Mouse (Mus musculus): ENCODE measurements around the gene Gm10639. TPM values are rescaled to one million over a fixed set of nuclear protein-coding genes. Genes with fewer than 3 reads are reported as not detected.

Gm10639 gene
- polyA plus RNA-seq (2015; fragmentation: Nextera tagmentation; extraction: Ambion mirVana), result not detected in 2 replicates

GRCm38 (mm10) chr9:78289723-78290122 lies at the start of gene Gm10639:
Gene Gm10639 (plus strand): TSS chr9:78289923.

GRCm38 (mm10) chr9:78256914-78257313 lies 32.8 kb upstream of the Gm10639 start, which contains the start of gene Gm3776:
Gene Gm3776 (plus strand): TSS chr9:78257129.

GRCm38 (mm10) chr9:78314696-78315095 lies 25.0 kb downstream of the Gm10639 start, which contains the start of gene Omt2a:
Gene Omt2a (minus strand): TSS chr9:78314796.

GRCm38 (mm10) chr9:78327289-78327688 lies 37.6 kb downstream of the Gm10639 start, which contains the start of gene Omt2b:
Gene Omt2b (plus strand): TSS chr9:78327589.

Other genes starting within 250 kb of the Gm10639 start
- not detected in 2 replicates for gene Gcm1, start 238.0 kb upstream of the Gm10639 start, polyA plus RNA-seq (2015; fragmentation: Nextera tagmentation; extraction: Ambion mirVana)
- gene Fbxo9, start 180.9 kb upstream of the Gm10639 start, polyA plus RNA-seq (2015; fragmentation: Nextera tagmentation; extraction: Ambion mirVana), result 122 and 126 TPM in 2 replicates
- 24.0 and 26.8 TPM in 2 replicates for gene Ick, start 180.7 kb upstream of the Gm10639 start, polyA plus RNA-seq (2015; fragmentation: Nextera tagmentation; extraction: Ambion mirVana)
- gene Gsta4, start 107.1 kb upstream of the Gm10639 start, polyA plus RNA-seq (2015; fragmentation: Nextera tagmentation; extraction: Ambion mirVana), result 53.6 and 62.7 TPM in 2 replicates
- not detected in 2 replicates for gene Gsta1, start 59.3 kb upstream of the Gm10639 start, polyA plus RNA-seq (2015; fragmentation: Nextera tagmentation; extraction: Ambion mirVana)
- not detected in 2 replicates for gene Gm3776, start 32.8 kb upstream of the Gm10639 start, polyA plus RNA-seq (2015; fragmentation: Nextera tagmentation; extraction: Ambion mirVana)
- not detected in 2 replicates for gene Omt2a, start 24.9 kb downstream of the Gm10639 start, polyA plus RNA-seq (2015; fragmentation: Nextera tagmentation; extraction: Ambion mirVana)
- not detected in 2 replicates for gene Omt2b, start 37.7 kb downstream of the Gm10639 start, polyA plus RNA-seq (2015; fragmentation: Nextera tagmentation; extraction: Ambion mirVana)
- gene Gsta2, start 65.9 kb downstream of the Gm10639 start, polyA plus RNA-seq (2015; fragmentation: Nextera tagmentation; extraction: Ambion mirVana), result not detected in 2 replicates
- gene Dppa5a, start 78.3 kb downstream of the Gm10639 start, polyA plus RNA-seq (2015; fragmentation: Nextera tagmentation; extraction: Ambion mirVana), result 5.0 and 5.3 TPM in 2 replicates
- gene Ooep, start 88.8 kb downstream of the Gm10639 start, polyA plus RNA-seq (2015; fragmentation: Nextera tagmentation; extraction: Ambion mirVana), result 3.8 and 4.1 TPM in 2 replicates
- 0.20 and 0.40 TPM in 2 replicates for gene Ddx43, start 105.9 kb downstream of the Gm10639 start, polyA plus RNA-seq (2015; fragmentation: Nextera tagmentation; extraction: Ambion mirVana)
- gene Cgas, start 153.3 kb downstream of the Gm10639 start, polyA plus RNA-seq (2015; fragmentation: Nextera tagmentation; extraction: Ambion mirVana), result 0.76 and 1.2 TPM in 2 replicates
- gene Mto1, start 158.3 kb downstream of the Gm10639 start, polyA plus RNA-seq (2015; fragmentation: Nextera tagmentation; extraction: Ambion mirVana), result 25.7 and 26.4 TPM in 2 replicates
- gene Gm17324, start 158.9 kb downstream of the Gm10639 start, polyA plus RNA-seq (2015; fragmentation: Nextera tagmentation; extraction: Ambion mirVana), result 3.4 and 4.8 TPM in 2 replicates
- 2,333 and 2,366 TPM in 2 replicates for gene Eef1a1, start 199.2 kb downstream of the Gm10639 start, polyA plus RNA-seq (2015; fragmentation: Nextera tagmentation; extraction: Ambion mirVana)

Data from neural tube, postnatal 0 days (tissue).